Mouse (Mus musculus): ENCODE measurements around the gene Rpp25l. TPM values are rescaled to one million over a fixed set of nuclear protein-coding genes. Genes with fewer than 3 reads are reported as not detected.
A peak's percentile ranks its signal among the peaks of the same experiment; 100 is the strongest.
"Not testable (repeated sequence)": the region's sequence is repeated elsewhere in the genome, so short reads cannot be mapped to it uniquely, and the experiment has no call there.

Rpp25l gene
- total RNA-seq, 2 experiments from 2014 or later = 27.8 to 28.6 TPM

- DNase-seq = no peak
Measured at GRCm38 (mm10) chr4:41731052-41731765, 17.9 kb upstream of the Rpp25l start, which contains the start of gene Arid3c. Gene Arid3c (minus strand): TSS chr4:41731142.

GRCm38 (mm10) chr4:41726826-41727621 lies 13.7 kb upstream of the Rpp25l start:
- DNase-seq = no peak

GRCm38 (mm10) chr4:41722918-41723351 lies 9.6 kb upstream of the Rpp25l start, which contains the start of gene Dctn3:
Gene Dctn3 (minus strand): TSS chr4:41723170.
- DNase-seq = peak; percentile 86

- no peak for DNase-seq
Measured at GRCm38 (mm10) chr4:41716834-41717233, 3.5 kb upstream of the Rpp25l start.

GRCm38 (mm10) chr4:41715596-41715995 lies 2.3 kb upstream of the Rpp25l start:
- DNase-seq = peak; percentile 46

- DNase-seq = no peak
Measured at GRCm38 (mm10) chr4:41715082-41715481, 1.7 kb upstream of the Rpp25l start.

- peak; percentile 76 for DNase-seq
Measured at GRCm38 (mm10) chr4:41714276-41714675, 942 bp upstream of the Rpp25l start.

- DNase-seq = peak; percentile 40
Measured at GRCm38 (mm10) chr4:41712421-41713196, 725 bp downstream of the Rpp25l start.

GRCm38 (mm10) chr4:41711705-41712375 lies 1.5 kb downstream of the Rpp25l start:
- DNase-seq = no peak

GRCm38 (mm10) chr4:41710229-41710628 lies 3.1 kb downstream of the Rpp25l start:
- no peak for DNase-seq

GRCm38 (mm10) chr4:41708192-41708745 lies 5.1 kb downstream of the Rpp25l start:
- DNase-seq = peak; percentile 40

GRCm38 (mm10) chr4:41707011-41707535 lies 6.3 kb downstream of the Rpp25l start:
- peak; percentile 70 for DNase-seq

- DNase-seq = no peak
Measured at GRCm38 (mm10) chr4:41705922-41706754, 7.2 kb downstream of the Rpp25l start.

GRCm38 (mm10) chr4:41704651-41705050 lies 8.7 kb downstream of the Rpp25l start:
- DNase-seq = no peak

GRCm38 (mm10) chr4:41702226-41702625 lies 11.1 kb downstream of the Rpp25l start:
- DNase-seq = not testable (repeated sequence)

GRCm38 (mm10) chr4:41700224-41700623 lies 13.1 kb downstream of the Rpp25l start:
- not testable (repeated sequence) for DNase-seq

GRCm38 (mm10) chr4:41699783-41700182 lies 13.6 kb downstream of the Rpp25l start, which contains the start of gene Il11ra1:
Gene Il11ra1 (plus strand): TSS chr4:41699989.
- not testable (repeated sequence) for DNase-seq

GRCm38 (mm10) chr4:41698421-41699016 lies 14.8 kb downstream of the Rpp25l start:
- DNase-seq = peak; percentile 43

- peak; percentile 90 for DNase-seq
Measured at GRCm38 (mm10) chr4:41696930-41697841, 16.1 kb downstream of the Rpp25l start, which contains the start of gene Cntfr. Gene Cntfr (minus strand): TSS chr4:41697089.
